Mouse (Mus musculus) right cerebral cortex, postnatal 14 days (tissue): ENCODE results near the gene A930033H14Rik.
A peak's percentile ranks its signal among the peaks of the same experiment; 100 is the strongest.

Source experiments
- DNase-seq: peaks from one replicate; pipeline ENCODE4 v3.0.0; 2022

Gene A930033H14Rik

GRCm38 (mm10) chr10:69190434-69191160, 22.3 kb downstream of the A930033H14Rik start:
- no peak for DNase-seq

GRCm38 (mm10) chr10:69187773-69188443, 25.0 kb downstream of the A930033H14Rik start:
- no peak for DNase-seq

GRCm38 (mm10) chr10:69185894-69186893, 26.7 kb downstream of the A930033H14Rik start:
- DNase-seq = peak; percentile 48

- no peak for DNase-seq
These were observed 27.5 kb downstream of the A930033H14Rik start for GRCm38 (mm10) chr10:69185431-69185830.

- no peak for DNase-seq
These were observed 28.0 kb downstream of the A930033H14Rik start for GRCm38 (mm10) chr10:69184903-69185302.

GRCm38 (mm10) chr10:69180997-69181396, 31.9 kb downstream of the A930033H14Rik start:
- no peak for DNase-seq

GRCm38 (mm10) chr10:69179341-69179740, 33.6 kb downstream of the A930033H14Rik start:
- DNase-seq = no peak

GRCm38 (mm10) chr10:69176116-69176515, 36.8 kb downstream of the A930033H14Rik start:
- no peak for DNase-seq

GRCm38 (mm10) chr10:69172412-69172811, 40.5 kb downstream of the A930033H14Rik start:
- DNase-seq = no peak

- DNase-seq = no peak
These were observed 46.4 kb downstream of the A930033H14Rik start for GRCm38 (mm10) chr10:69166514-69166913.

- DNase-seq = no peak
These were observed 47.1 kb downstream of the A930033H14Rik start for GRCm38 (mm10) chr10:69165847-69166246.

- no peak for DNase-seq
These were observed 47.8 kb downstream of the A930033H14Rik start for GRCm38 (mm10) chr10:69165125-69165524.

GRCm38 (mm10) chr10:69163216-69163615, 49.7 kb downstream of the A930033H14Rik start:
- no peak for DNase-seq

GRCm38 (mm10) chr10:69162577-69162976, 50.3 kb downstream of the A930033H14Rik start:
- no peak for DNase-seq

GRCm38 (mm10) chr10:69161503-69161902, 51.4 kb downstream of the A930033H14Rik start:
- no peak for DNase-seq

- DNase-seq = no peak
These were observed 52.0 kb downstream of the A930033H14Rik start for GRCm38 (mm10) chr10:69160877-69161276.
